Mouse (Mus musculus): ENCODE measurements at regions not wholly inside any gene's neighbourhood (a gene's known extent, or its start where the extent isn't known, plus 50 kb on each side); places are given as distances from the start of the nearest gene placed in this dataset.

GRCm38 (mm10) chr8:115833391-115833790 is 125.8 kb upstream of the Maf start:
- Histone ChIP-seq H3K9ac (ENCODE audit: control insufficient read depth, low read depth, low read length, poor library complexity, severe bottlenecking) (no peak overlapping the region), H3K9me3 (replicated peaks; ENCODE audit: insufficient read depth, low read length) (no peaks in the 10 kb centered on the region), H3K27me3 (ENCODE audit: control insufficient read depth in 1 of 2, insufficient read depth in 2 of 2, low read length in 2 of 2) (no peaks in the 10 kb centered on the region), H3K4me1 (ENCODE audit: control insufficient read depth in 1 of 2, insufficient read depth in 2 of 2, low read length in 2 of 2) (no peaks in the 10 kb centered on the region), H3K36me3 (ENCODE audit: control insufficient read depth in 1 of 2, insufficient read depth in 2 of 2, low read length in 2 of 2) (no peaks in the 10 kb centered on the region), H3K79me2 (ENCODE audit: control insufficient read depth, insufficient read depth, low read length, poor library complexity) (no peaks in the 10 kb centered on the region), H3K27ac (ENCODE audit: control insufficient read depth, low read depth, low read length) (no peak overlapping the region), H3K4me3 (ENCODE audit: control insufficient read depth in 1 of 2, insufficient read depth in 1 of 2, low read depth in 2 of 2, low read length in 2 of 2) (no peak overlapping the region)
- DNase-seq (ENCODE audit: low read depth, low spot score) = no peak
- TF ChIP-seq JUND (IDR thresholded peaks at IDR 0.05; ENCODE audit: low read depth, low read length) = no peak
- TF ChIP-seq USF1 (IDR thresholded peaks at IDR 0.05; ENCODE audit: low read depth, low read length) = no peak
- no peak for TF ChIP-seq GABPA (IDR thresholded peaks at IDR 0.05; ENCODE audit: low read depth, low read length)
- no peak for TF ChIP-seq E2F4 (IDR thresholded peaks at IDR 0.05; ENCODE audit: borderline replicate concordance, low read depth, low read length)
- no peak for TF ChIP-seq SMC3 (IDR thresholded peaks at IDR 0.05; ENCODE audit: low read depth, low read length)
- TF ChIP-seq SIN3A (IDR thresholded peaks at IDR 0.05; ENCODE audit: low read length) = no peak
- TF ChIP-seq CTCF (IDR thresholded peaks at IDR 0.05 in 2 of 3, conservative IDR thresholded peaks at IDR 0.05 in 1 of 3; ENCODE audit: control insufficient read depth in 1 of 3, insufficient read depth in 1 of 3, low read depth in 2 of 3, low read length in 3 of 3, poor library complexity in 1 of 3, severe bottlenecking in 1 of 3) = no peak
- TF ChIP-seq GATA1 (IDR thresholded peaks at IDR 0.05; ENCODE audit: low read depth, low read length) = no peak
- no peak for TF ChIP-seq RCOR1 (IDR thresholded peaks at IDR 0.05; ENCODE audit: low read depth, low read length)
- TF ChIP-seq EP300 (IDR thresholded peaks at IDR 0.05; ENCODE audit: low read depth in 1 of 2, low read length in 2 of 2) = no peak
- TF ChIP-seq CHD1 (IDR thresholded peaks at IDR 0.05; ENCODE audit: low read depth, low read length) = no peak
- TF ChIP-seq TBP (IDR thresholded peaks at IDR 0.05; ENCODE audit: low read depth, low read length) = no peak
- no peak for TF ChIP-seq MYC (IDR thresholded peaks at IDR 0.05; ENCODE audit: low read depth, low read length)
- TF ChIP-seq ZC3H11A (IDR thresholded peaks at IDR 0.05; ENCODE audit: low read depth, low read length) = no peak
- TF ChIP-seq MYB (IDR thresholded peaks at IDR 0.05; ENCODE audit: low read depth, low read length) = no peak
- TF ChIP-seq BHLHE40 (IDR thresholded peaks at IDR 0.05; ENCODE audit: borderline replicate concordance, low read depth, low read length) = no peak
- TF ChIP-seq ZMIZ1 (IDR thresholded peaks at IDR 0.05; ENCODE audit: low read depth, low read length) = no peak
- TF ChIP-seq CHD2 (IDR thresholded peaks at IDR 0.05; ENCODE audit: low read length) = no peak
- no peak for TF ChIP-seq ETS1 (IDR thresholded peaks at IDR 0.05; ENCODE audit: low read depth, low read length)

- no peak overlapping the region for H3K27ac ChIP-seq (ENCODE audit: control insufficient read depth, low read depth, low read length)
These were observed 124.1 kb upstream of the Maf start for GRCm38 (mm10) chr8:115831675-115832074.

More at GRCm38 (mm10) chr8:115831675-115832074, 124.1 kb upstream of the Maf start:
- DNase-seq (ENCODE audit: low read depth, low spot score) = no peak
- no peak overlapping the region for H3K4me3 ChIP-seq (ENCODE audit: control insufficient read depth in 1 of 2, insufficient read depth in 1 of 2, low read depth in 2 of 2, low read length in 2 of 2)
- TF ChIP-seq HCFC1 (IDR thresholded peaks at IDR 0.05; ENCODE audit: low read depth, low read length) (no peak), MAZ (IDR thresholded peaks at IDR 0.05; ENCODE audit: low read depth, low read length) (no peak), POLR2A (IDR thresholded peaks at IDR 0.05; ENCODE audit: control insufficient read depth in 1 of 2, insufficient read depth in 1 of 2, low read depth in 1 of 2, low read length in 2 of 2, poor library complexity in 1 of 2) (no peak), NRF1 (IDR thresholded peaks at IDR 0.05; ENCODE audit: insufficient read depth, low read depth, low read length, poor library complexity, severe bottlenecking) (no peak), ZMIZ1 (IDR thresholded peaks at IDR 0.05; ENCODE audit: low read depth, low read length) (no peak), USF1 (IDR thresholded peaks at IDR 0.05; ENCODE audit: low read depth, low read length) (no peak), CTCF (IDR thresholded peaks at IDR 0.05 in 2 of 3, conservative IDR thresholded peaks at IDR 0.05 in 1 of 3; ENCODE audit: control insufficient read depth in 1 of 3, insufficient read depth in 1 of 3, low read depth in 2 of 3, low read length in 3 of 3, poor library complexity in 1 of 3, severe bottlenecking in 1 of 3) (no peak), POLR2AphosphoS5 (IDR thresholded peaks at IDR 0.05; ENCODE audit: borderline replicate concordance, low read depth, low read length) (no peak), RCOR1 (IDR thresholded peaks at IDR 0.05; ENCODE audit: low read depth, low read length) (no peak), KAT2A (conservative IDR thresholded peaks at IDR 0.05; ENCODE audit: low read depth, low read length) (no peak), E2F4 (IDR thresholded peaks at IDR 0.05; ENCODE audit: borderline replicate concordance, low read depth, low read length) (no peak), EP300 (IDR thresholded peaks at IDR 0.05; ENCODE audit: low read depth in 1 of 2, low read length in 2 of 2) (no peak), TAL1 (IDR thresholded peaks at IDR 0.05; ENCODE audit: low read length) (no peak), MYB (IDR thresholded peaks at IDR 0.05; ENCODE audit: low read depth, low read length) (no peak), MXI1 (IDR thresholded peaks at IDR 0.05; ENCODE audit: low read depth, low read length) (no peak), GABPA (IDR thresholded peaks at IDR 0.05; ENCODE audit: low read depth, low read length) (no peak), TCF12 (IDR thresholded peaks at IDR 0.05; ENCODE audit: low read depth, low read length) (no peak), MEF2A (IDR thresholded peaks at IDR 0.05; ENCODE audit: extremely low read depth, insufficient replicate concordance, low read depth, low read length, poor library complexity, severe bottlenecking) (no peak), SMC3 (IDR thresholded peaks at IDR 0.05; ENCODE audit: low read depth, low read length) (no peak), CHD2 (IDR thresholded peaks at IDR 0.05; ENCODE audit: low read length) (no peak)
- no peak overlapping the region for H3K9ac ChIP-seq (ENCODE audit: control insufficient read depth, low read depth, low read length, poor library complexity, severe bottlenecking)
- H3K9me3 ChIP-seq (replicated peaks; ENCODE audit: insufficient read depth, low read length) = no peaks in the 10 kb centered on the region
- no peaks in the 10 kb centered on the region for H3K79me2 ChIP-seq (ENCODE audit: control insufficient read depth, insufficient read depth, low read length, poor library complexity)
- no peaks in the 10 kb centered on the region for H3K4me1 ChIP-seq (ENCODE audit: control insufficient read depth in 1 of 2, insufficient read depth in 2 of 2, low read length in 2 of 2)
- H3K36me3 ChIP-seq (ENCODE audit: control insufficient read depth in 1 of 2, insufficient read depth in 2 of 2, low read length in 2 of 2) = no peaks in the 10 kb centered on the region
- H3K27me3 ChIP-seq (ENCODE audit: control insufficient read depth in 1 of 2, insufficient read depth in 2 of 2, low read length in 2 of 2) = no peaks in the 10 kb centered on the region

Measured in MEL (cell line).